Mouse (Mus musculus): ENCODE data around the gene Zfp385c. TPM values are rescaled to one million over a fixed set of nuclear protein-coding genes. Genes with fewer than 3 reads are reported as not detected.

The Zfp385c gene
- total and polyA plus RNA-seq, 3 experiments = 0.12 to 0.15 TPM; not detected in 1

DNA sequence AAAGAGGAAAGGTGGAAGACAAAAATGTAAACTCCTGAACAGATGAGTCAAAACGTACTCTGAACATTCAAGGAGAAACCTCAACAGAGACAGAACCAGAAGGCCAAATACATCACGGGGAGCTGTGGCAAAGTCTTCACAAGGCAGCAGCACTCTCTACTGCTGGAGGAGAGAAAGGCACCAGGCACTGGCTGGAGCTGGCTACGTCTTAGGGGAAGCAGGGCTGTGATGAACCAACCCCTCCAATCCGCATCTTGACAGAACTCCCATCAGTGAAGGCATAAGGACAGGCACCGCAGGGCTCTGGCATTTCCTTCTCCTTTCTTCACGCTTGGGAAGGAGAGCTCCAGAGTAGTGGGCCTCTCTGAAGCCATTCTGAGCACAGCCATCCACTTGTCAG, 80.6 kb downstream of the Zfp385c start:
- Histone ChIP-seq H3K27ac (ENCODE audit: control insufficient read depth, low read depth, low read length) (no peak overlapping the region), H3K36me3 (ENCODE audit: control insufficient read depth in 1 of 2, insufficient read depth in 2 of 2, low read length in 2 of 2) (peaks cover 9 to 32% of the 10 kb centered on the region in 2 experiments)
- TF ChIP-seq MYC (IDR thresholded peaks at IDR 0.05; ENCODE audit: low read depth, low read length) = no peak

GRCm38 (mm10) chr11:100609997-100610680, 82.1 kb downstream of the Zfp385c start:
- peaks cover 82% of the 10 kb centered on the region for H3K79me2 ChIP-seq (ENCODE audit: control insufficient read depth, insufficient read depth, low read length, poor library complexity)
- H3K36me3 ChIP-seq (ENCODE audit: control insufficient read depth in 1 of 2, insufficient read depth in 2 of 2, low read length in 2 of 2) = peaks cover 2 to 31% of the 10 kb centered on the region in 2 experiments
- H3K27ac ChIP-seq (ENCODE audit: control insufficient read depth, low read depth, low read length) = no peak overlapping the region
- no peaks in the 10 kb centered on the region for H3K9me3 ChIP-seq (replicated peaks; ENCODE audit: insufficient read depth, low read length)
- H3K4me1 ChIP-seq (ENCODE audit: control insufficient read depth in 1 of 2, insufficient read depth in 2 of 2, low read length in 2 of 2) = no peaks in the 10 kb centered on the region; a peak in 1 of 4 replicates
- TF ChIP-seq ZMIZ1 (IDR thresholded peaks at IDR 0.05; ENCODE audit: low read depth, low read length) = no peak
- no peak for TF ChIP-seq MYC (IDR thresholded peaks at IDR 0.05; ENCODE audit: low read depth, low read length)
- no peak for TF ChIP-seq TAL1 (IDR thresholded peaks at IDR 0.05; ENCODE audit: low read length)
- no peak for TF ChIP-seq BHLHE40 (IDR thresholded peaks at IDR 0.05; ENCODE audit: borderline replicate concordance, low read depth, low read length)
- TF ChIP-seq KAT2A (conservative IDR thresholded peaks at IDR 0.05; ENCODE audit: low read depth, low read length) = no peak
- TF ChIP-seq MYB (IDR thresholded peaks at IDR 0.05; ENCODE audit: low read depth, low read length) = no peak
- TF ChIP-seq MAX (IDR thresholded peaks at IDR 0.05; ENCODE audit: low read length) = no peak
- TF ChIP-seq NELFE (IDR thresholded peaks at IDR 0.05; ENCODE audit: low read depth, low read length) = no peak
- TF ChIP-seq ZC3H11A (IDR thresholded peaks at IDR 0.05; ENCODE audit: low read depth, low read length) = no peak
- no peak for TF ChIP-seq ZNF384 (IDR thresholded peaks at IDR 0.05; ENCODE audit: low read depth, low read length)
- no peak for TF ChIP-seq RCOR1 (IDR thresholded peaks at IDR 0.05; ENCODE audit: low read depth, low read length)
- no peak for TF ChIP-seq CHD1 (IDR thresholded peaks at IDR 0.05; ENCODE audit: low read depth, low read length)
- TF ChIP-seq ETS1 (IDR thresholded peaks at IDR 0.05; ENCODE audit: low read depth, low read length) = no peak
- no peak for TF ChIP-seq MXI1 (IDR thresholded peaks at IDR 0.05; ENCODE audit: low read depth, low read length)
- TF ChIP-seq ZKSCAN1 (IDR thresholded peaks at IDR 0.05; ENCODE audit: low read depth, low read length) = no peak
- DNase-seq (ENCODE audit: low read depth, low spot score) = no peak
- H3K4me3 ChIP-seq (ENCODE audit: control insufficient read depth in 1 of 2, insufficient read depth in 1 of 2, low read depth in 2 of 2, low read length in 2 of 2) = no peak overlapping the region
- H3K27me3 ChIP-seq (ENCODE audit: control insufficient read depth in 1 of 2, insufficient read depth in 2 of 2, low read length in 2 of 2) = no peaks in the 10 kb centered on the region
- H3K9ac ChIP-seq (ENCODE audit: control insufficient read depth, low read depth, low read length, poor library complexity, severe bottlenecking) = no peak overlapping the region

More for the DNA sequence above, 80.6 kb downstream of the Zfp385c start:
- H3K27me3 ChIP-seq (ENCODE audit: control insufficient read depth in 1 of 2, insufficient read depth in 2 of 2, low read length in 2 of 2) = no peaks in the 10 kb centered on the region
- H3K4me3 ChIP-seq (ENCODE audit: control insufficient read depth in 1 of 2, insufficient read depth in 1 of 2, low read depth in 2 of 2, low read length in 2 of 2) = no peak overlapping the region
- no peak for DNase-seq (ENCODE audit: low read depth, low spot score)
- no peak overlapping the region for H3K9ac ChIP-seq (ENCODE audit: control insufficient read depth, low read depth, low read length, poor library complexity, severe bottlenecking)
- H3K9me3 ChIP-seq (replicated peaks; ENCODE audit: insufficient read depth, low read length) = no peaks in the 10 kb centered on the region
- H3K79me2 ChIP-seq (ENCODE audit: control insufficient read depth, insufficient read depth, low read length, poor library complexity) = peaks cover 80% of the 10 kb centered on the region
- H3K4me1 ChIP-seq (ENCODE audit: control insufficient read depth in 1 of 2, insufficient read depth in 2 of 2, low read length in 2 of 2) = peaks cover 5 to 9% of the 10 kb centered on the region in 2 experiments

Measured in MEL (cell line).